Mouse (Mus musculus): Measurements from ENCODE around the gene Slc16a6. TPM values are rescaled to one million over a fixed set of nuclear protein-coding genes. Genes with fewer than 3 reads are reported as not detected.
A peak's percentile ranks its signal among the peaks of the same experiment; 100 is the strongest.
"Not testable (repeated sequence)": the region's sequence is repeated elsewhere in the genome, so short reads cannot be mapped to it uniquely, and the experiment has no call there.

Gene Slc16a6
- 10 to 100 TPM in 1 of 2 experiments, 1 to 10 TPM in 1; 9.6 to 11.4 TPM for total RNA-seq (2021)
- long read RNA-seq, experiment 1, full-length matches to known transcripts: 3 of 4 reads
- long read RNA-seq, experiment 1, partial matches to known transcripts: 0 of 4 reads
- long read RNA-seq, experiment 1, other reads (novel, unspliced or antisense): 1 of 4 reads
- long read RNA-seq, experiment 2, partial matches to known transcripts: 3 of 8 reads
- long read RNA-seq, experiment 2, other reads (novel, unspliced or antisense): 2 of 8 reads

DNA sequence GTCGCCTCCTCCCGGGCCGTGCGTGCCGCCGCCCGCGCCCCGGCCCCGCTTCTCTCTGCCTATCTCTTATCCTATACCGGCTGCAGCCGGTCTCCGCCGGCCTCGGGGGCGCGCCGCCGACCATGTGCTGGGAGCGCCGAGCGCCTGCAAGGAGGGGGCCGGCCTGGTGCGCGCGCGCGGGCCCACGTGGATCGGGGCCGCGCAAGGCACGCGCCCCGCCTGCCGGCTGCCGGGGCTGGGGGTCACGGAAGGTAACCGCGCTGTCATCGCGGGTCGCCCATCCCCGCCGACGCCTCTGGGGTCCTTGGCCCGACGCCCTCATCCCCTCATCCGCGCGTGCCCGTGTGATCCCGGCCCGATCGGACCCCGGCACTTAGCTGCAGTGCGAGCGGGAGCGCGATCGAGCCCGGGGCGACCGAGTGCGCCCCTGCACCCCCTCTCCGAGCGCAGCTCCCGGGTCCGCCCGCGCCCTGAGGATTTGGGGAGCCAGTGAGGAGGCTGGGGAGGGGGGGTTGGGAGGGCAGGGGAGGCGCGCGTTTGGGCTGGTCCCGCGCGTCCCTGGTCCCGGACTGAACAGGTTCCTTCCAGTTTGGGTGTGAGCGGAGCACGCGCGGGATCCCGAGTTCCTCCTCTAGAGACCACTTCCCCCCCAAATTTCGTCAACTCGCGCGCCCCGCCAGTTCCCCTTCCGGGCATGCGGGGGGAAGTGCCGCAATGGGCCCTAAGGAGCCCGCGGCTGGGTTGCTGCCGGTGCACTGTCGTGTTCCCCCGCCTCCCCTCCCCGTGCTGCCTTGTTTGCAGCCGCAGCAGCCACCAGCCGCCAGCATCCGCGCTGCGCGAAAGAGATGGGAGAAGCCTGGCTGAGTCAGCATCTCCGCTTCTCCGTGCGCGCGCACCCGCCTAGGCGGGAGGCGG, at the start of gene Slc16a6, which contains the start of gene Arsg:
Gene Slc16a6, minus strand, starts transcription at position 428 of the 915 bp plus-strand sequence.
Gene Arsg, plus strand, starts transcription at position 204 of the 915 bp plus-strand sequence.
- intact Hi-C loops (cut with DNase I): no loop called here
- peak; percentile 86 to 92 for DNase-seq (ENCODE audit: low spot score in 2 of 2)

DNA sequence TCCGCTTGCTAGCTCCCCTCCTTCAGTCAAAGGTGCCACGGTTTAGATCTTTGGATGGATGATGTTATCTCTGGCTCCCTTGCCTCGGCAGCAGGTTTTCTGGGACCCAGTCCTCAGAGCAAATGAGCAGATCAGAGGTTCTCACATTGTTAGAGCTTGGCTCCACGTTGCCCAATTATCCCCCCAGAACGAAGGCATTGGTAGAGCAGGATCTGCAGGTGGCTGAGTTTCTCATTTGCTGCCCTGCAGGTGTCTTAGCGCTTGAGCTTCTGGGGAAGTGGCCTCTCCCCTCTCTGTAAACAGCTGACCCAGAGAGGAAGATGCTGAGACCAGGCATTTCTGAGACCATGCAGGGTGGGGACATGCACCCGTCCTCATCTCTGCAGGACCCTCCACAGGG, 47.6 kb upstream of the Slc16a6 start:
- DNase-seq (ENCODE audit: low spot score in 2 of 2): no peak
- intact Hi-C loops (cut with DNase I): no loop called here

DNA sequence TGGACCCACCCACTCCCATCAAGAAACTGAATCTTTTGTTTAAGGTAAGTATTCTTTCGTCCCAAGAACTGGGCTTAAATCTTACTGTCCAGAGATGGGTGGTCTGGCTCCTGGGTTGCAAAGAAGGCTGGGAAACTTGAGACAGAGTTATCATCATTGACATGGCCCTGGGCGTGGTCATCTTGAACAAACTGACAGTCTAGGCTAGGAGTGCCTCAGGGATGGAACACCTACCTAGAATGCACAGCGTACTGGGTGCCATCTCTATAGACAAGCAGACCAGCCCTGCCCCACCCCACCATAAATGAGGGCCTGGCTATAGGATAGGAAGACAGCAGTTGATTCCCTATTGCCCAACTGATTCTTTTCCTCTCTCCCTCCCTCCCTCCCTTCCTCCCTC, 44.4 kb upstream of the Slc16a6 start:
- intact Hi-C loops (cut with DNase I): no loop called here
- no peak for DNase-seq (ENCODE audit: low spot score in 2 of 2)

DNA sequence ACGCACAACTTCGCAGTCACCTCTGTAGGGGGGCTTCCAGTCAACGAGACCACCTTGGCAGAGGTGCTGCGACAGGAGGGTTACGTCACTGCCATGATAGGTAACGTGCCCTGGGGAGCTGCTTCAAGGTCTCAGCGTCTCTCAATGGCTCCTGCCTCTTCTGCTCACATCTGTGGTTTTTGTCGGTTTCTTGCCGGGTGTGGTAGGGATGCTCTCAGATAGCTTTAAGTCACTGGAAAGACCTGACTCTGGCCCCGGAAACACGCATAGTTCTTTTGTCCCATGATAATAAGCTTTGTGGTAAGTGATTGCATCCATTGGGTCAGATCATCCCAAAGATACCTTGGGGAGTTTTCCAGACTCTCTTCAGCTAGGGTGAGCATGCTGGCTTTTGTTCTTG, 43.9 kb upstream of the Slc16a6 start:
- DNase-seq (ENCODE audit: low spot score in 2 of 2): no peak
- intact Hi-C loops (cut with DNase I): no loop called here

DNA sequence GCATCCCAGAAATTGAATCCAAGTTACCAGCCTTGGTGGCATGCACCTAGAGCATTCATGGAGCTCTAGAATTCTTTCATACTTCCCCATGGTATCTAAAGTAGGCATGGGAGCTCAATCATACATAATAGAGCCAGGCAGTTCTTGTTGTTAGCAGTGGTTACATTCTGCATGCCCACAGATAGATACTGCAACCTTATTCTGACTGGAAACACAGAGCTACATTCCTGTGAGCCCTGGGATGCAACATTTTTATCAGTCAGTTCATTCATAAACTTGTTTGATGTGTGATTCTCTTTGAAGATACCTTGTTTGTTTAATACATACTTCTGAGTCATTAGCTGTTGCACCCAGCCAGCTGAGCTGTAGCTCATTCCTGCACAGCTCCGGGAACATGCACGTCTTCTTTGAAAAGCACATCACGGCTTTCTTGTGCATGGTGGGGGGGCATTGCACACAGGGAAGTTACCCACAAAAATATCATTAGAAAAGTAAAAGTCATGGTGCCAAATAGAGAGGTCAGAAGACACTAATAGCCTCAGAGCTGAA, 40.7 kb upstream of the Slc16a6 start:
- DNase-seq (ENCODE audit: low spot score in 2 of 2): no peak
- intact Hi-C loops (cut with DNase I): no loop called here

DNA sequence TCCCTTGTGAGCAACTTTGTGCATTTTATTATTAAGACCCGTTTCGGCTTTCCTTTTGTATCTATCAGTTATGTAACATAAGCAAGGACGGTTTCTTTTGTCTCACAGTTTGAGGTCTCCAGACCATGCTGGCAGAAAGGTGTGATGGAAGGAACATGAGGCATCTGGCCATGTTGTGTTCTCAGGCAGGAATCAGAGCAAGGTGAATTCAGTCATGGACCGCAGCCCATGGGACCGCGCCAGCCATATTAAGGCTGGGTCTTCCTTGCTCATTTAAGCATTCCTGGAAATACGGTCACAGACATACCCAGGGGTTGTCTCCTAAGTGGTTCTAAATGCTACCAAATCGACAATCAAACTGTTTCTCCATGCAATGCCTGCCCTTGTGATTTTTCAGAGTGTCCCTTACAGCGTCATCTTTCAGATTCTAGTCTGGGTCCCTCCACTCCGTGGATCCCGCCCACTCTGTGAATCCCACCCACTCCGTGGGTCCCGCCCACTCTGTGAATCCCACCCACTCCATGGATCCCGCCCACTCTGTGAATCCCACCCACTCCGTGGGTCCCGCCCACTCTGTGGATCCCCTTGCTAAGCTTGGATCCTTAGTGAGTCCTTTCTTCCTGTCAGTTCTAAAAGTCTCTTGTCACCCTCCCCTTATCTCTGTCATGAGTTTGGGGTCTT, 39.7 kb upstream of the Slc16a6 start:
- DNase-seq (ENCODE audit: low spot score in 2 of 2): no peak

DNA sequence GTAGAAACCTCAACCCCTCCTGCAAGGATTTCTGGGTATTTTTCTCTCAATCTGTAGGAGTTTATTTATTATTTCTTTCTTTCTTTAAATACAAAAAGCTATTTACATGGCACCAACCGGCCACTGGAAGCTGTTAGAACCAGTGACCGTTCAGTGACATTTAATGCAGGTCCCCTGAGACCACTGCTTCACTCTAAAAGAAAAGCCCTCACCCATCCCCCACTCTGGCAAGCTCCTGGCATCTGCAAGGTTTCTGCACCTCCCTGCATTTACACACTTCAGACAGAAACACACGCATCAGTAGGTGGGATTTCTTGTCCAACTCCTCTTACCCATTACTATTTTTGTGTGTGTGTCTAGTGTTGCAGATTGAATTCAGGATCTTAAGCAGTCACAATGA, 33.7 kb upstream of the Slc16a6 start:
- intact Hi-C loops (cut with DNase I): no loop called here
- no peak for DNase-seq (ENCODE audit: low spot score in 2 of 2)

More for the DNA sequence above, 39.7 kb upstream of the Slc16a6 start:
- intact Hi-C loops (cut with DNase I): no loop called here

DNA sequence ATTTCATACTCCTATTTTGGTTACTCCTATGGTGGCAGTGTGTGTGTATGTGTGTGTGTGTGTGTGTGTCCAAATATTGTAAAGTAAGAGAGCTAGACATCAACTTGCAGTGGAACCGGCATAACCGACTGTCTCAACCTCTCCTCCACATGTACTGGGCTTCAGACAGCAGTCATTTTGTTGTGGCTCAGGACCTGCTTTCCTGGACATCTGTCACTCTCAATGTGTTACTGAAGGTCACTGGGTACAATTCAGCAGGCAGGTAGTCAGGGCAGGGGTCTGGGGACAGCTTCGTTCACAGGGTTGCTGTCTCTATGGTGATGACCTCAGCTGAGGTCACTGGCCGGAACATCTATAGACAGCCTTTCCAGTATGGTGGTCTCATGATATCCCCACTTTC, 32.4 kb upstream of the Slc16a6 start:
- no peak for DNase-seq (ENCODE audit: low spot score in 2 of 2)
- intact Hi-C loops (cut with DNase I): no loop called here

DNA sequence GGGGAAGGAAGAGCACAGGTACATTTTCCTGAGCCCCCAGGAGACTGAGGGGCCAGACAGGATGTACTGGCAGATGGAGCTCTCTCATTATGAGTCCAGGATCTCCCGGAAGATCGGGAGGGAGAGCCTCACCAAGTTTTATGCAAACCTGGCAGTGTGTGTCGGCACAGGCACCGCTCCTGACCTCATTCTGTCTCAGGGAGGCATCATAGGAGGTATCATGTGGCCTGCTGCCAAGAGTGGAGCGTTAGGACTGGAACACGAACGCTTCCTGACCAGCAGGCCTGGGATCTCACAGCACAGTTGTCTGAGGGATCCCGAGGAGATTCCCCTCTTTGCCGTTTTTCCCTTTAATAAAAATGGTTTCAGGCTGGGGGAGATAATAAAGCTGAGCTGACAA, 31.6 kb upstream of the Slc16a6 start:
- peak; percentile 22 to 25 for DNase-seq (ENCODE audit: low spot score in 2 of 2)
- intact Hi-C loops (cut with DNase I): no loop called here

DNA sequence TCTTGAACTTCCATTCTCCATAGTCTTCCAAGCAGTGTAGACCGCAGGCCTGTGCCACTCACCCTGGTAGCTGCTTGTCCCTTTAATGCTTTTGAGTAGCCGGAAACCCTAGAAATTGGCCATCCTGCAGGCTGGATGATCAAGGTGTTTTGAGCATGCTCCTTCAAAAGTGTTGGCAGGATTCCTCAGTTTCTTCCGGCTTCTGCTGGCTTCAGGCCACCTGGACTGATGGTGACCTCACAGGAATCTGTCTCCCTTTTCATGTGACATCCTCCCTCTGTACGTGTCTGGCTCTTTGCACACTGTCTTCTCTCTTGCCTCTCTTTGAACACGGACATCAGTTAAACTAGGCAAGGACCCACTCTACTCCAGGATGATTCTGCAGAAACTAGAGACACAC, 26.8 kb upstream of the Slc16a6 start:
- no peak for DNase-seq (ENCODE audit: low spot score in 2 of 2)
- intact Hi-C loops (cut with DNase I): no loop called here

DNA sequence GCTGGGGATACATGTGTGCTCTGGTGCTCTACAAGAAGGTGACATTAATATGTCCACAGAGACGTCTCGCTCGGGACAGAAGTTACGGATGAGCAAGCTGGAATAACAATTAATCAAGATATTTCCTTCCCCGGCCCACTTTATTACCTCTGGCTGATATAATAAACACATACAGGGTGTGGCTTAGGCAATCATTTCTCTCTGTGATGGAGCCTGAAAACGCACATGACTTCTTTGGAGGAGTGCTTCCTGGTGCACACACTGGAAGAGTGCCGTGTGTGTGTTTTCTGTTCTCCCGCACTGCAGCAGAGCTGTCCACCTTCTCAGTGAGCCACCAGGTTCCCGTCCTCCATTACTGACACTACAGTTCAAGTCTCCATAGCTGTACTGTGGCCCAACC, 24.6 kb upstream of the Slc16a6 start:
- intact Hi-C loops (cut with DNase I): no loop called here

DNA sequence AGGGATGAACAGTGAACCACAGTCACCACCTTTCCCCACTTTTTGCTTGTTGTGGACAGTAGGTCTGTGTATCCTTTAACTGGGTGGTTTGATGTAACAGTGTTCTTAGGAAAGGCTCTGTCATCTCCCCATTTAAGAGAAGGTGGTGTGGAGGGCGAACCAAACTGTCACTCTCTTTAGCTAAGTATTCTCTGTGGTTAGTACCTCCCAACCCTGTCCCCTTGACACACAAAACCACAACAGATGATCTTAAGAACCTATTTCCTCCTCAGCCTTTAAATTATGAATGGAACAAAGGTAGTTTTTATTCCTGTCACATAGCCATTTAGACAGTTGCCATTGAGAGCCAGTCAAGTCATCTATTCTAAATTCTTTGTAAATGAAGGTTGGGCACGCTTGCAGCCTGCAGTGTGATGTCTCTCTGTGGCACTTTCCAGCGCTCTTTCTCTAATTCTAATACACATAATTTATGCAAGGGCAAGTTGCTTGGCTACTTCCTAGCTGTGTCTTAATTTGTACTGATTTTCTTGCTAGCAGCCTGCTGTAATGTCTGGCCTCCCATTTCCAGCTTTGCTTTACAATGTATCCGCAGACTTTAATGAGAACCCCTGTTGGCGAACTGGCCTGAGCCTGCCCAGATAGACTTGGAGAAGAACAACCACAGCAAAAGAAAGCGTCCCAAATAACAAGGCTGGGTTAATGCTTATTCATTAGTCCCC, 23.8 kb upstream of the Slc16a6 start:
- no peak for DNase-seq (ENCODE audit: low spot score in 2 of 2)
- intact Hi-C loops (cut with DNase I): no loop called here

More for the DNA sequence above, 24.6 kb upstream of the Slc16a6 start:
- DNase-seq (ENCODE audit: low spot score in 2 of 2): no peak

DNA sequence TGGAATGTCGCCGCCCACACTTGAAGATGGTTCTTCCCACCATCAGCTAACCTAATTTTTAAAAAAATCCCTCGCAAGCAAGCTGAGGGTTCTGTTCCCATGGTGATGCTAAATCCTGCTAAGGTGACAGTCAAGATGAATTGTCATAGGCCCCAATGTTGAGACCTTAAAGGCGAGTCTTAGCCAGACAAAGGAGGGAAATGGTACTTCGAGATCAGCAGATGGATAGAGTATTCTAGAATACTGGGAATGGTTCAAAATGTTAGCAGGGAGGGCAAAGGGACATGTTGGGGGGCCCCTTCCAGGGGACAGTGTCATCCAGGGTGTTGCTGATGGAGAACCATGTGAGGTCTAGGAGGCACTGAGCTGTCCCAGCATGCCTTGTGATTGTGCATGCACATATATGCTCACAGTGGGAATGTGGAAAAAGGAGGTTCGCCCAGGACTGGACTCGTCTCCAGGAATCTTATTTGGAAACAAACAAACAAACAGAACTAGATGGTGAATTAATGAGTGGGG, 23.1 kb upstream of the Slc16a6 start:
- DNase-seq (ENCODE audit: low spot score in 2 of 2): no peak
- intact Hi-C loops (cut with DNase I): no loop called here

DNA sequence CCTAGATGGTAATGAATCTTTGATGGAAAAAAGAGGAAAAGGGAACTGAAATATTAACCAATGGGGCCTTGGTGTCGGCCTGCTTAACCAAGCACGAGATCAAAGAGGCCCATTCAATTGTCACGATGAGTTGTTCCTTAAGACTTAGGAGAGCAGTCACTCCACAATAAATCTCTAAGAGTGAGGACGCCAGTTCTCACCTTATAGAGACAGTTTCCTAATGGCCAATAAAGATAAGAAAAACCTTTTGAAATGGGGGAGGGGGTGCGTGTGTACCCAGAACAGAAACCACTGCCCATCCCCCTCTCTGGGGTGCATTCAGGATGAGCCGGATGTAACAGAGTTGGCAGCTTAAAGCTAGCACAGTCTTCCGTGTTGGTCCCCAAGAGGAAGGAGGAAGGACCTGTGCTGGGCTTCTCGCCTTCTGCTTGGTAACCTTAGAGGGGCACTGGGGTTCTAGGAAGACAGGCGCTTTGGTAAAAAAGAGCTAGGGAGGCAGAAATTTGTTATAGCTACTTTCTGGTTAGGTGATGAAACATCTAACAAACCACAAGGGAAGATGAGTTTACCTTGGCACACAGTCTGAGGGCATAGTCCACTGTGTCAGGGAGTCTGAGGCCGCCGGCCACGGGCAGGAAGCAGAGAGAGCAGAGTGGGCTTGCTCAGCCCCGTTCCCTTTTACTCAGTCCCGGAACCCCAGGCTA, 22.5 kb upstream of the Slc16a6 start:
- DNase-seq (ENCODE audit: low spot score in 2 of 2): no peak
- intact Hi-C loops (cut with DNase I): no loop called here

DNA sequence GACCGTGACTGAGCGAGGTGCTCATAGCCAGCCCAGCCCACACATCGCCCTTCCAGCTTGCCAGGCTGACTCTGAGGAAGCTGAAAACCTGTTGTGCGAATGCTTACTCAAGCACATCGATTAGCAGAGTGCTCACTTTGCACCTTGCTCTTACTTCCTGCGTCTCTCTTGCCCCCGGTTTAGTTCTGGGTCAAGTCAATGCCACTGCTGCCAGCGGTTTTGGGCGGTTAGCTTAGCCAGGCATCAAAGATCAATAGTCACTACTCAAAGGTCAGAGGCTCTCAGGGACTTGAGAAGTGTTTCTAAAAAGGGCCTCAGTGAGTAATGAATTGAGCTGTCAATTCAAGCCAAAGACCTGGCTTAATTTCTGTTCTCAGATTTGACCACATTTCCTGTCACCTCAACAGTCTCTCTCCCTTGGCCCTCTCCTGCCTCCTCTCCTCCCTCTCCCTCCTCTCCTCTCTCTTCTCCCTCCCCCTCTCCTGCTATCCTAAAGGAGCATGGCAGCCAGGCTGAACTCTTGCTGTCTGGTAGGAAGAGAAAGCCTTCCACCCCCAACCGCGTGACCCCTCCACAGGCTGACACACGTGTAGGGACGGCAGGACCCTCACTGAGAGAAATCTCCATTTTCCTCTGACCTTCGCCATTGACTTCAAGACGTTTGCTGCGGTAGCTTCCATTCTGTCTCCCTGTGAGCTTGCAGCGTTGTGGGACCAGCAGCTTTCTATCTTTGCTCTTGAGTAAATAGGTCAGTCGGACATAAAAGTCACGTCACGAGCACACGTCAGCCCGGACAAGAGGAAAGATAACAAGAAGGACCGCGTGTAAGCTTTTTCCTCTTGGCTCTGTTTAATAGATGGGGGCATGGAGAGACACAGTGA, 21.7 kb upstream of the Slc16a6 start:
- intact Hi-C loops (cut with DNase I): no loop called here
- no peak for DNase-seq (ENCODE audit: low spot score in 2 of 2)

DNA sequence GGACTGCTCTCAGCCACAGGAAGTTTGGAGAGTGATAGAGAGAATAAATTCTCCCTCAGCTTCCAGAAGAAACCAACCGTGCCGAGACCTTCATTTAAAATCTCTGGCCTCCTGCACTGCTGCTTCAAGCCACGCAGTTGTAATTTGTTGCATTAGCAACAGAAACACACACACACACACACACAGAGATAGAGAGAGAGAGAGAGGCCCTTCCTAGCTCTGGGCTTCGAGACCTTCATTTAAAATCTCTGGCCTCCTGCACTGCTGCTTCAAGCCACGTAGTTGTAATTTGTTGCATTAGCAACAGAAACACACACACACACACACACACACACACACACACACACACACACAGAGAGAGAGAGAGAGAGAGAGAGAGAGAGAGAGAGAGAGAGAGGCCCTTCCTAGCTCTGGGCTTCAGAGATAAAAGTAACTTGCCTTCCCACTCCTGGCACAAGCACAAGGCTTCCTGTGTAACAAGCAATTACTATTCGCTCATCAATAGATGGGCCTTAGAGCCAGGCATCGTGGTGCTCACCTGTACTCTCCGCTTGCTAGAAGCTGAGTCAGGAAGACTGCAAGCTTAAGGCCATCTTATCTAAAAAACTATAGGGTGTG, 19.6 kb upstream of the Slc16a6 start:
- intact Hi-C loops (cut with DNase I); DNase-seq (ENCODE audit: low spot score in 2 of 2): not testable (repeated sequence)

DNA sequence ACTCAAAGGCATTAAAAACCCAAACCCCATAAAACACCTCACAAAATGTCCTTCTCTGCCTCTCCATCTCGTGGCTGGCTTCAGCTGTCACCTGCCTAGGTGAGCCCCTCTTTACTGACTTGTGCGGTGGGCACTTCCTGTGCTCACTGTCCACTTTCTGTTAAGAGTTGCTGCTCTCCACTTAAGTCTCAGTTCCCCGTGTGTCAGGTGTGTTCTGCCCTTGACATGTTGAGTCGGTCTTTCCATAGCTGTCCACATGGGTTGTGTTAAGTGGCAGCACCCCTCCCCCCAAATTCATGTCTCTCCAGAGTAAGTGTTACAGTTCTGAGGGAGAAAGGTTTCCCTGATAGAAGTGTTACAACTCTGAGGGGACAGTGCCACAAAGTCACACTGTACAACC, 18.4 kb upstream of the Slc16a6 start:
- DNase-seq (ENCODE audit: low spot score in 2 of 2): no peak
- intact Hi-C loops (cut with DNase I): no loop called here

Data from left cerebral cortex, postnatal 14 days (tissue).